Mouse (Mus musculus) liver, adult 2 months (tissue): ENCODE results near the gene Fgl2. TPM values are rescaled to one million over a fixed set of nuclear protein-coding genes. Genes with fewer than 3 reads are reported as not detected.

ENCODE experiments used
- DNase-seq: peaks from one replicate; pipeline ENCODE4 v3.0.0-alpha.2; 2011; ENCODE audit warnings: low read depth, low spot score; ENCODE audit errors: extremely low read depth
- H3K27ac ChIP-seq: fragments of 200-500 bp; replicated peaks from 2 replicates; pipeline ENCODE4 v1.5.1; 2012; ENCODE audit warnings: low read depth, mild to moderate bottlenecking, control low read depth, inconsistent platforms, low read length; ENCODE audit not compliant: insufficient read depth
- H3K27me3 ChIP-seq: fragments of 200-500 bp; 2 replicates; pipeline ENCODE4 v1.6.1; 2012; ENCODE audit warnings: mild to moderate bottlenecking, moderate library complexity, low read length, inconsistent platforms; ENCODE audit not compliant: control insufficient read depth, insufficient read depth
- H3K36me3 ChIP-seq: fragments of 200-500 bp; 2 replicates; pipeline ENCODE4 v1.6.1; 2012; ENCODE audit warnings: low read length, inconsistent platforms; ENCODE audit not compliant: control insufficient read depth, insufficient read depth
- H3K4me1 ChIP-seq: fragments of 200-500 bp; 2 replicates; pipeline ENCODE4 v1.6.1; 2011; ENCODE audit warnings: low read length; ENCODE audit not compliant: control insufficient read depth, insufficient read depth
- H3K4me3 ChIP-seq: fragments of 200-500 bp; 2 replicates; pipeline ENCODE4 v1.5.1; 2011; ENCODE audit warnings: low read depth, mild to moderate bottlenecking, control low read depth, low read length, moderate library complexity; ENCODE audit not compliant: insufficient read depth
- H3K79me2 ChIP-seq: fragments of 200-500 bp; 2 replicates; pipeline ENCODE4 v1.6.1; 2012; ENCODE audit warnings: inconsistent platforms, mild to moderate bottlenecking, low read length, moderate library complexity; ENCODE audit not compliant: control insufficient read depth, insufficient read depth
- H3K9ac ChIP-seq: fragments of 200-500 bp; 2 replicates; pipeline ENCODE4 v1.6.1; 2012; ENCODE audit warnings: low read depth, mild to moderate bottlenecking, control low read depth, inconsistent platforms, low read length
- CTCF ChIP-seq: fragments of 200-500 bp; IDR thresholded peaks from 2 replicates; pipeline ENCODE4 v1.5.1; 2011; ENCODE audit warnings: low read depth, low read length, control low read depth
- POLR2A ChIP-seq: fragments of 200-500 bp; IDR thresholded peaks from 2 replicates; pipeline ENCODE4 v1.6.1; 2011; ENCODE audit warnings: low read length, control low read depth; ENCODE audit not compliant: insufficient read depth; ENCODE audit errors: extremely low read depth
- WGBS: fragments of 180-500 bp; shearing (Covaris S2); methylation state at CpG from one replicate; pipeline ENCODE4 v1.1.7; 2018; 5-methylcytosine and 5-hydroxymethylcytosine counted together
- polyA plus RNA-seq: library from polyadenylated mRNA; depleted of rRNA; stranded (reverse); fragments of >200 nt; gene quantifications from 2 replicates; pipeline ENCODE4 v1.2.3, GENCODE M21; 2012; rRNA removed
- total RNA-seq: library from RNA; depleted of rRNA; stranded (reverse); fragments of >200 nt; gene quantifications from 2 replicates; pipeline ENCODE4 v1.2.3, GENCODE M21; 2014; rRNA removed

Fgl2 gene
- total and polyA plus RNA-seq, 2 experiments, result 1.3 to 4.8 TPM

- DNase-seq, result peak; percentile 28
- no peaks in the 10 kb centered on the region for H3K27me3 ChIP-seq
Measured at GRCm38 (mm10) chr5:21420609-21421008, 48.2 kb downstream of the Fgl2 start.

GRCm38 (mm10) chr5:21424614-21425602, 52.5 kb downstream of the Fgl2 start, which contains the start of the genes Ccdc146 and Fam185a:
Ccdc146 (minus strand) TSS chr5:21424677.
Fam185a (plus strand) TSS chr5:21424958.
- H3K4me1 ChIP-seq, result 0 out of 2 replicates have a peak, but pooled peaks cover 3% of the 10 kb centered on the region
- TF ChIP-seq POLR2A (no peak), CTCF (peak; percentile 2; the same call in 1 of the 2 replicates)
- peak within 1 kb of the TSS; percentile 86 for H3K9ac ChIP-seq
- H3K27ac ChIP-seq, result peak within 1 kb of the TSS; percentile 80
- H3K27me3 ChIP-seq, result no peaks in the 10 kb centered on the region
- H3K79me2 ChIP-seq, result peaks cover 3% of the 10 kb centered on the region; the same call in 1 of the 2 replicates
- under 1% methylated on average over 68 of the region's 68 CpGs for WGBS
- peak within 1 kb of the TSS; percentile 97 for H3K4me3 ChIP-seq
- peak; percentile 98 for DNase-seq
- H3K36me3 ChIP-seq, result no peaks in the 10 kb centered on the region

More at GRCm38 (mm10) chr5:21420609-21421008, 48.2 kb downstream of the Fgl2 start:
- Histone ChIP-seq H3K27ac (no peak overlapping the region), H3K36me3 (no peaks in the 10 kb centered on the region), H3K4me3 (no peak overlapping the region), H3K79me2 (no peaks in the 10 kb centered on the region), H3K4me1 (0 out of 2 replicates have a peak, but pooled peaks cover 1% of the 10 kb centered on the region), H3K9ac (no peak overlapping the region)
- TF ChIP-seq CTCF, result peak; percentile 26
- TF ChIP-seq POLR2A, result no peak
- WGBS, result 5% methylated on average over 1 of the region's 1 CpGs

- Histone ChIP-seq H3K27ac (no peak overlapping the region), H3K27me3 (no peaks in the 10 kb centered on the region), H3K4me3 (no peak overlapping the region), H3K4me1 (0 out of 2 replicates have a peak, but pooled peaks cover 3% of the 10 kb centered on the region), H3K9ac (no peak overlapping the region), H3K36me3 (peaks cover 2% of the 10 kb centered on the region; the same call in 1 of the 2 replicates), H3K79me2 (peaks cover 3% of the 10 kb centered on the region; the same call in 1 of the 2 replicates)
- no peak for DNase-seq
- 98% methylated on average over 6 of the region's 6 CpGs for WGBS
- no peak for TF ChIP-seq CTCF
- TF ChIP-seq POLR2A, result no peak
Measured at GRCm38 (mm10) chr5:21426666-21427065, 54.2 kb downstream of the Fgl2 start.

Other genes starting within 250 kb of the Fgl2 start
- gene Gsap, start 186.4 kb upstream of the Fgl2 start, total RNA-seq, result 42.0 and 45.5 TPM in 2 replicates
- gene Gsap, start 186.4 kb upstream of the Fgl2 start, polyA plus RNA-seq, result 9.6 and 13.3 TPM in 2 replicates
- gene Ccdc146, start 52.0 kb downstream of the Fgl2 start, total RNA-seq, result not detected in 2 replicates
- gene Ccdc146, start 52.0 kb downstream of the Fgl2 start, polyA plus RNA-seq, result not detected in 2 replicates
- gene Fam185a, start 52.3 kb downstream of the Fgl2 start, total RNA-seq, result 7.1 and 9.8 TPM in 2 replicates
- gene Fam185a, start 52.3 kb downstream of the Fgl2 start, polyA plus RNA-seq, result 1.7 and 1.8 TPM in 2 replicates
- gene Lrrc17, start 170.9 kb downstream of the Fgl2 start, total RNA-seq, result 0.13 and 0.37 TPM in 2 replicates
- 0.05 and 0.10 TPM in 2 replicates for gene Lrrc17, start 170.9 kb downstream of the Fgl2 start, polyA plus RNA-seq